Mouse (Mus musculus) ES-E14 (cell line): ENCODE data around the gene Rexo5.

Source experiments
- CHD2 ChIP-seq: IDR thresholded peaks from 2 replicates; pipeline ENCODE4 v1.6.1; 2014; ENCODE audit warnings: mild to moderate bottlenecking, low read depth, low read length, inconsistent platforms
- HCFC1 ChIP-seq: IDR thresholded peaks from 2 replicates; pipeline ENCODE4 v1.6.1; 2012; ENCODE audit warnings: low read length, inconsistent platforms, borderline replicate concordance; ENCODE audit not compliant: insufficient read depth
- MAFK ChIP-seq: IDR thresholded peaks from 2 replicates; pipeline ENCODE4 v1.6.1; 2014; ENCODE audit warnings: mild to moderate bottlenecking, low read depth, low read length, inconsistent platforms; ENCODE audit not compliant: insufficient read depth
- ZC3H11A ChIP-seq: IDR thresholded peaks from 2 replicates; pipeline ENCODE4 v1.6.1; 2012; ENCODE audit warnings: low read depth, mild to moderate bottlenecking, inconsistent platforms, low read length, borderline replicate concordance
- ZNF384 ChIP-seq: IDR thresholded peaks from 2 replicates; pipeline ENCODE4 v1.6.1; 2012; ENCODE audit warnings: low read depth, low read length, inconsistent platforms

DNA sequence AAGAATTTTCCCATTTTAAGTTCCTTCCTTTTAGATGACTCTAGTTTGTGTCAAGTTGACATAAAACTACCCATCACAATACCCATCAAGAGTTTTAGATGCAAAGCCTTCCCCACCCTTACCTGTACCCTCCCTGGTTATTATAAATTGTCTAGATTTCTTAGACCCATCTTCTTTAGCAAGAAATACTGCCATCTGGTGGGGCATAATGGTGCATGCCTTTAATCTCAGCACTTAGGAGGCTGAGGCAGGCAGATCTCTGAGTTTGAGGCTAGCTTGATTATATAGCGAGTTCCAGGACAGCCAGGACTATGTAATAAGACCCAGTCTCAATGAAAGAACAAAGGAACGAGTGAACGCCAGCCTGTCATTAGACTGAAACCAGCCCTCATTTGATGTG is 6.7 kb downstream of the Rexo5 start:
- no peak for TF ChIP-seq ZC3H11A
- TF ChIP-seq CHD2: no peak
- TF ChIP-seq HCFC1: no peak
- TF ChIP-seq ZNF384: no peak
- TF ChIP-seq MAFK: no peak
